Mouse (Mus musculus): Measurements from ENCODE around the gene Sema4d.

DNA sequence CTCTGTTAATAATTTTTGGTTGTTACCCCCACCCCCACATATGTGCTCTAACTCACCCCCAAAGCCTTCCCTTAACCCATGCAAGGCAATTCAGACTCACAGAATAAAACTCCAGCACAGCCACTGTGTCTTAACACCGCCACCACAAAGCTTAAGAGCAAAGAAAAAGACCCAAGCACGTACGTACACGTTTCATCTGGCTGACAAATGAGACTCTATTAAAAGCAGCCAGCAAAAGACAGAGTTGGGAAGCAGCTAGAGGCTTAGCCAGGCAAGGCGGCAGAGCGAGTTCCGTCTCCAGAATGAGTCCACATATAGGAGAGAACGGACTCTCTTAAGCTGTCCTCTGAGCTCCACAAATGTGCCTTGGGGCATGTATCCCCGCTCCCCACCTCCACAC, 37.5 kb downstream of the Sema4d start:
- no peak for TF ChIP-seq CTCF (IDR thresholded peaks at IDR 0.05; ENCODE audit: low read depth)
- TF ChIP-seq EP300 (IDR thresholded peaks at IDR 0.05; ENCODE audit: low read depth) = no peak

All from liver, postnatal 0 days (tissue).